Mouse (Mus musculus) layer of hippocampus, adult 9-10 months (tissue): ENCODE data around the gene Efcab8.

Experiments used
- DNase-seq: peaks from one replicate; pipeline ENCODE4 v3.0.0; 2022; ENCODE audit warnings: low spot score

Efcab8 gene

GRCm38 (mm10) chr2:153779394-153779981 lies at the start of gene Efcab8:
TSS of gene Efcab8 (plus strand) at chr2:153779931.
- DNase-seq, result no peak

GRCm38 (mm10) chr2:153734033-153734432 lies 45.7 kb upstream of the Efcab8 start:
- DNase-seq, result no peak

GRCm38 (mm10) chr2:153740500-153741436 lies 39.0 kb upstream of the Efcab8 start, which contains the start of gene Mapre1:
TSS of gene Mapre1 (plus strand) at chr2:153741274.
- DNase-seq, result peak; percentile 97

GRCm38 (mm10) chr2:153741437-153742065 lies 38.2 kb upstream of the Efcab8 start:
- DNase-seq, result no peak

GRCm38 (mm10) chr2:153747994-153748393 lies 31.7 kb upstream of the Efcab8 start:
- DNase-seq, result no peak

GRCm38 (mm10) chr2:153750363-153750762 lies 29.4 kb upstream of the Efcab8 start:
- DNase-seq, result no peak

- DNase-seq, result no peak
Observed at GRCm38 (mm10) chr2:153762121-153762520, 17.6 kb upstream of the Efcab8 start.

- DNase-seq, result no peak
Observed at GRCm38 (mm10) chr2:153767484-153767883, 12.2 kb upstream of the Efcab8 start.

GRCm38 (mm10) chr2:153768881-153769280 lies 10.8 kb upstream of the Efcab8 start:
- no peak for DNase-seq

GRCm38 (mm10) chr2:153772950-153773349 lies 6.8 kb upstream of the Efcab8 start:
- DNase-seq, result no peak

- DNase-seq, result no peak
Observed at GRCm38 (mm10) chr2:153775472-153775871, 4.3 kb upstream of the Efcab8 start.

GRCm38 (mm10) chr2:153778638-153779362 lies 931 bp upstream of the Efcab8 start:
- no peak for DNase-seq

- no peak for DNase-seq
Observed at GRCm38 (mm10) chr2:153781181-153781580, 1.4 kb downstream of the Efcab8 start.

- peak; percentile 26 for DNase-seq
Observed at GRCm38 (mm10) chr2:153784668-153785067, 4.9 kb downstream of the Efcab8 start.

- DNase-seq, result no peak
Observed at GRCm38 (mm10) chr2:153793366-153793765, 13.6 kb downstream of the Efcab8 start.

- no peak for DNase-seq
Observed at GRCm38 (mm10) chr2:153795090-153795489, 15.4 kb downstream of the Efcab8 start.

- DNase-seq, result peak; percentile 50
Observed at GRCm38 (mm10) chr2:153807464-153807863, 27.7 kb downstream of the Efcab8 start.

GRCm38 (mm10) chr2:153808146-153808545 lies 28.4 kb downstream of the Efcab8 start:
- DNase-seq, result no peak

GRCm38 (mm10) chr2:153808841-153809240 lies 29.1 kb downstream of the Efcab8 start:
- no peak for DNase-seq

GRCm38 (mm10) chr2:153809921-153810320 lies 30.2 kb downstream of the Efcab8 start:
- DNase-seq, result no peak

GRCm38 (mm10) chr2:153822005-153822543 lies 42.3 kb downstream of the Efcab8 start:
- DNase-seq, result no peak

- no peak for DNase-seq
Observed at GRCm38 (mm10) chr2:153824593-153824992, 44.9 kb downstream of the Efcab8 start.
